Mouse (Mus musculus): ENCODE results near the gene Uchl5.

DNA sequence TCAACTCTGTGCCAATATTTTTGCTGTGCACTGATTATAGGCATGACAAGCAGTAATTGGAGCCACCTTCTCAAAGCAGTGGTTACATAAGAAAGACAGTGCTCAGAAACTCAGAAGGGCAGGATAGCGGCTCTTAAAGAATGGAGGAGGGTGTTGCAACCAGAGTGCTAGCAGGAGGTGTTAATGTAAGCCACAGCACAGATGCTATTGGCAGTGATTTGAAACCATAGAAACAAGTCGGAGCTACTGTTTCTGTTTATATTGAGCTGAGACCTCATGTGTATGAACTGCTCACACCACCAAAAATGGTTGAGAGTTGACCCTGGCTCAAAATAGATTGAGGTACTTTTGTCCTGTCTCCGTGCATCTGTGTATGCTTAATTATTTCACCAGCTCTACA is 53.6 kb downstream of the Uchl5 start:
- TF ChIP-seq CEBPB (IDR thresholded peaks at IDR 0.05; ENCODE audit: low read depth) (no peak), CTCF (IDR thresholded peaks at IDR 0.05; ENCODE audit: control insufficient read depth, insufficient read depth, insufficient read length) (no peak), MYOD1 (IDR thresholded peaks at IDR 0.05; ENCODE audit: control insufficient read depth, insufficient read length, low read depth) (no peak), USF1 (IDR thresholded peaks at IDR 0.05; ENCODE audit: low read depth) (no peak), MAX (IDR thresholded peaks at IDR 0.05) (no peak)

Data from C2C12 (cell line).